Mouse (Mus musculus) brain, embryonic 14.5 days (tissue): ENCODE data around the gene Gnai2.

Experiments
- CTCF ChIP-seq: fragments of 200-500 bp; IDR thresholded peaks from 2 replicates; pipeline ENCODE4 v1.5.1; 2012; ENCODE audit warnings: inconsistent platforms, mild to moderate bottlenecking, moderate library complexity, borderline replicate concordance; ENCODE audit not compliant: insufficient read depth, insufficient read length; ENCODE audit errors: extremely low read depth
- POLR2A ChIP-seq: fragments of 200-500 bp; IDR thresholded peaks from 2 replicates; pipeline ENCODE4 v1.6.1; 2012; ENCODE audit warnings: mild to moderate bottlenecking, inconsistent platforms, borderline replicate concordance; ENCODE audit not compliant: poor library complexity, insufficient read depth, insufficient read length, severe bottlenecking; ENCODE audit errors: extremely low read depth

DNA sequence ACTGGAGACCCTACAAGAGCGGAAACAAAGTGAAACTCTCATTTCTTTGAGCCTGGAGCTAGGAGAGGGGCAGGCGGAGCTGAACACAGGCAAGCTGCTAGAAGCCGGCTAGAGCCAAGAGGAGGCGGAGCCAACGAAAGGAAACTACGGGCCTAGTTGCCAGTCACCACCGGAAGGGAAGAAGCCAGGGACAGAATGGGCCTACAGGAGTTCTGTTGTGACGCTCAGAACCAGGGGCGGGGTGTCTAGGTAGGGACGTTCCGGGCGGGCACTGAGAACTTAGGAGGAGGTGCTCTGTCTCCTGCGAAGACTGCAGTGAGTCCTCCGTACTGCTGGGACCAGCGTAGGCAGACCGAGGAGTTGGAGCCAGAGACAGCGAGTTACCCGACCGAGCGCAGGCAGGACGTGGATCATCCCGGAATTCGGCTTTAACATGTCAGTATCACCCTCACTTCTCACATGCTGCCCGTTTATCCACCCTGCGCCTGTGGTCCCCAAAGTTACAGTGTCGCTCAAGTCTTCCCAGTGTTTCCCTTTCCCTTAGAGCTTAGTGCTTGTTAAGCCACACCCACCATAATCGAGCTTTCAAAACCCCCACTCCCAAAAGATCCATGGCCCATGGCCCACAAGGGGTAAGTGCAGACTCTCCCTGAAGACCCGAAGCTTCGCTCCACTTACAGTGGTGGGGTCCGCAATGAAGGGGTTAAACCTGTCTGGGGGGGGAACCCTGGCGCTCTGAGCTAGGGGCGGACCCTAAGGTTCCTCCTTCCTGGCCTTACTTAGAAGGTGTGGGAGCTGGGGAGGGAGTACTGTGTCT is 54.5 kb downstream of the Gnai2 start, which contains the start of gene Hyal3:
- peak; percentile 50; the same call in 1 of the 2 replicates for TF ChIP-seq POLR2A
- no peak for TF ChIP-seq CTCF
